Mouse (Mus musculus) cerebellum, adult 11-12 months (tissue): ENCODE results near the gene Osbp2.
"Not testable (repeated sequence)": the region's sequence is repeated elsewhere in the genome, so short reads cannot be mapped to it uniquely, and the experiment has no call there.

Source experiments
- DNase-seq: peaks from one replicate; pipeline ENCODE4 v3.0.0; 2022

Osbp2 gene

DNA sequence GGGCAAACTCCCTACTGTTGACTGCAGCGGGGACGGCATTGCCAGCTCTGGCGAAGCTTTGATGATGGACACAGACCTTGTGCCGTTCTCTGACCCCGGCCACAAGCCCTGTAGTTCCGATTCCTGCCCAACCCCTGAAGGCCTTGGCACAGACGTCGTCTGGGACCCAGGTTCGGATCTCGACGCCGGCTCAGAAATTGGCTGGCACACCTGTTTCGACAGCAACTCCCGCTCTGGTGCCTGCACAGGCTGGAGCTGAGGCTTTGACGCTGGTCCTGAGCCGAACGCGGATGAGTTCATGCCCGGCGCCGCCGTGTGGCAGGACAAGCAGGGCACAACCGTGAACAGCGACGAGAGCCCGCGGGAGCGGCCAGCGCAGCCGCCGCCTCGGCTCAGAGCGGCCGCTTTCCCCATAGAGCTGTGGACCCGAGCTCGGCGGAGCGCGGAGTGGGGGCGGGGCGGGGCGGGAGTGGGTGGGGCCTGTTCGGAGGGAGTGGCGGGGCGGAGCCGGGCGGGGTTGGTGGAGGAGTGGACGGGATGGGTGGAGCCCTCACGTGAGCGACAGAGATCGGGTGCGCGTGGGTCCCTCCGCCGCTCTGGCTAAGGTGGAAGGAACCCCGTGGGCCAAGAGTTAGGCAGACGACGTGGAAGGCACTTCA, at the start of gene Osbp2:
TSS of gene Osbp2 (minus strand) at position 450 of the 659 bp plus-strand sequence.
- peak; percentile 92 for DNase-seq

GRCm38 (mm10) chr11:3912875-3913271, 49.2 kb upstream of the Osbp2 start:
- DNase-seq, result peak; percentile 68

DNA sequence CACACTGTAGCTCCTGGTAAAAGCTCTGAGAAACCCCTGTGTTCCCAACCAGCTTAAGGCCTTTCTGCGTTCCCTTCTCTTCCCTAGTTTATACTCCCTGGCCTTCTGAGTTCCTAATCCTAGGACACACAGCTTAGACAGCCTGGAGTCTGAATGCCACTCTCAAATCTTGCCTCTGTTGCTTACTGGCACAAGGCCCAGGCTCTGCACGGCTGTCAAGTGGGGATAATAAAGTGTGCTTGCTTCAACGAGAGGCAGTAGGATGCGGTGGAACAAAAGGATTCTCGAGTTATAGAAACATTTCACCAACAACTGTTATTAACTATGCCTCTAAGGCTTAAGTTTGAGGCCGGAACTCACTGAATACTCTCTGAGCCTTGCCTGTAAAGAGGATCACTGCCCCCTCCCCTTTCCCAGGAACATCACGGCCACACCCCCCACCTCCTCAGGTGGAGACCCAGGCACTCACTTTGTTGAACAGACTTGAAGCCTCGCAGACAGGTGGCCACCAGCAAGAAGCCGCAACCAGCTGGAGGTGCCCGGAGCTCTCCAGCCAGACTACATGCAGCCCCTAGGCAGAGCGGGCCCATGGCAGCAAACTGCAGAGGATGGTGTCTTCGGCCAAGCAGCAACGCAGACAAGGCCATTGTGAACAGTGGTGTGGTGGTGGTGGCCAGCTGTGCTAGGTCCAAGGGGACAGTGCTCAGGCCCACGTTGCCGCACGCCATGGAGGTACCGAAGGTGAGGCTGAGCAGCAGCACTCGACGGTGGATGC, 48.6 kb upstream of the Osbp2 start:
- DNase-seq, result no peak

DNA sequence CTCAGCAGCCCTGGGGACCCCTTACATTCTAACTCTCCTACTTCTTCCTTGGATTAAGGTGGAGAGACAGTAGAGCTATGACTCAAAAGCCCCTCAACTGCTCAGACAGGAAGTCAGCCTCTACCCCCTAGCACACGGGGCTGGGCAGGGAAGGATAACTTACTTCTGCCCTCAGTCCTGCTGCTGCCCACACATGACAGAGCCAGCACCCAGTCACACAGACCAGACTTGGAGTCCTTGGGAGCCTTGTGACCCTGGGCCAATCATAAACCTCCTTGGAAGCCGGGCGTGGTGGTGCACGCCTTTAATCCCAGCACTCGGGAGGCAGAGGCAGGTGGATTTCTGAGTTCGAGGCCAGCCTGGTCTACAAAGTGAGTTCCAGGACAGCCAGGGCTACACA, 47.7 kb upstream of the Osbp2 start:
- not testable (repeated sequence) for DNase-seq

DNA sequence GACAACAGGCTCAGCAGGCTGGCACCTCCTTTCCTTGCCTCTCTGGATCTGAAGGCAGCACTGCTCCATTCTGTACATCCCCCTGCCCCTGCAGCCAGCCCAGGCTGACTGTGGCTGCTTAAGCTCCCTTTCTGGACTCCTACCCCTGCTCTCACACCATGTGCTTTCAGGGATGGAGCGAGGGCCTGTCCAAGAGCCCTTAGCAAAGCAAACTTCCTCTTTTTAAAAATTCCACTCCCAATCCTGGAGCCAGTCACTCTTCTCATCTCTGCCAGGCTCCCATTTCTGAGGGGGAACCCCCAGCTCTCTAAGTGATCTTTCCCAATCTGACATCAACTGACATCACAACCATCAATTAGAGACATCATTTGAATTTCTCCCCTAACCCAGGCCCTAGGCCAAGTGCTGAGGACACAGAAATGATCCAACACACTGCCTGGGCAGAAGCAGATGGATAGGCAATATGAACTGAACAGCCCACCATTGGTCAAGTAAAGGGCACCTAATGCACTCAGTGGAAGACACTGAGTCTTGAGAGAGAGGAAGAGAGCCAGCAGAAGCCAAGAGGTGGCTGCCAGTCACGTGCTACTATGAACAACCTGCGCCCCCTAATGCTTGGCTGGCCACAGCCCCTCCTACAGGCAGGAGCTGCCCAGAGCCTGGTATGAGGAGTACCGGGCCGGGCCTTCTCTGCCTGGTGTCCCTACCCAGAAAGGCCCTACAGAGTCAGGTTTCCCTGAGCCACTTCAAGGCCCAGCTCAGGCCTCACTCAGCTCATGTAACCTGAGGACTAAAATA, 47.0 kb upstream of the Osbp2 start:
- DNase-seq, result no peak

- DNase-seq, result no peak
These were observed 45.5 kb upstream of the Osbp2 start for GRCm38 (mm10) chr11:3909236-3909635.

DNA sequence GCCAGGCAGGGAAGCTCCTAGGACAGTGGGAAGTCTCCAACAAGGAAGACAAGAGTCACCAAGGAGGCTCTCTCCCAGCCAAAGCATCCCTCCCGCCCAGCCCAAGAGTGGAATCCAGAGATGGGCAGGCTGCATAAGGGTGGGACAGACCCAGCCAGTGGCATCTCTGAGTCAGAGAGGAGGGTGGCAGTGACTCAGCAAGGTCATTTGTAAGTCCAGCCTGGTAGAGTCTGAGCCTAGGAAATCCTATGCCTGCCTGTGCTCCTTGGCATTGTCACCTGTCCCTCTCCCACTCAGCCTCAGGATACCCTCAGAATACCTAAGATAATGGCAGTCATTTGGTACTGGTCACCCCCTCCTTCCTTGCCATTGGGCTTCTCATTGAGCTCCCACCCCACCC, 41.7 kb upstream of the Osbp2 start:
- no peak for DNase-seq

DNA sequence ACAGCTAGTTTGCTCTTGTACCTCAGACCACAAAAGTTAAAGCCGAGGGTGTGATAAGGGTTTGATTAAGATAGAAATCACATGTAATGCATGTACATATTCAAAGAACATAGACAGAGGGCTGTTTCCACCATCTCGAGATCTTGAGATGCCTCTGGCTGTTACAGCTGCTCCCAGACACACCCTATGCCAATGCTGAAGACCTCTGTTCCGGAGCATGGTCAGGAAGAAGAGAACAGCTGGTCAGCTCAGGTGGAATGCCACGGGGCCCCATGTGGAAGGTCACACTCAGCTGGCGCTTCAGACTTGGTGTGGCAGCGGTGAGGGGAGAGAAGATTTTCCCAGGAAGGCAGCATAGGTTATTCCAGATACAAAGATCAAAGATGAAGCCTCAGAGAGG, 41.0 kb upstream of the Osbp2 start:
- no peak for DNase-seq

DNA sequence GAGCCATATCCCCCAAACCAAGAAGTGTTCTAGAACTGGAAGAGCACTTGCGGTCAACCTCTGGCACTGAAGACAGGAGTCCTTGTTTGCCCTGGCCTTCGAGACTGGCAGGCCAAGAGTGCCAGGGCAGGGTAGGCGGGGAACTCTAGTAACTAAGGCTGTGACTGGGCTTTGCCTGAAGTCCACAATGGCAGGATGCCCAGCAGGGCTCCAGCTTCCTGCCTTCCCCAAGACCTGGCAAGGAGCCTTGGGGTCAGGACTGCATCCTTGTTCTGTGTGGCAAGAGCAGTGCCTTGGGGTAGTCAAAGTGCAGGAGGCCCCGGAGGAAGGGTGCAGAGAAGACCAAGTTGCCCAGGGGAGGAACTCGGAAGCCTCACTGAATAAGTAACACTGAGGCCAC, 39.3 kb upstream of the Osbp2 start:
- peak; percentile 61 for DNase-seq

DNA sequence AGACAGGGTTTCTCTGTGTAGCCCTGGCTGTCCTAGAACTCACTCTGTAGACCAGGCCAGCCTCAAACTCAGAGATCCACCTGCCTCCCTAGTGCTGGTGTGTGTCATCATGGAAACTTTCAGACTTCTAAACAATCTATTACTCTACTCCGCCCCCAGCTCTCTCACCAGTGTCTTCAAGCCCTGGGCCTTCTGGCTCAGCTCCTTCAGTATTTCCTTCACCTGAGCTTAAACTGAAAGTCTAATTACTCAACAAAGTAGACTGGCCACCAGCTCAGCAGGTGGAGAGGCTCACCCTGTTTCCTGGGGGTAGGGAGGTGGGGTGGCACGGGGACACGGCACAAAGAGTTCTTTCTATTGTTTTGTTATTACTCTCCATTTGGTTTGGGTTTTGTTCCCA, 38.8 kb upstream of the Osbp2 start:
- DNase-seq, result no peak

GRCm38 (mm10) chr11:3900296-3900695, 36.6 kb upstream of the Osbp2 start:
- no peak for DNase-seq

DNA sequence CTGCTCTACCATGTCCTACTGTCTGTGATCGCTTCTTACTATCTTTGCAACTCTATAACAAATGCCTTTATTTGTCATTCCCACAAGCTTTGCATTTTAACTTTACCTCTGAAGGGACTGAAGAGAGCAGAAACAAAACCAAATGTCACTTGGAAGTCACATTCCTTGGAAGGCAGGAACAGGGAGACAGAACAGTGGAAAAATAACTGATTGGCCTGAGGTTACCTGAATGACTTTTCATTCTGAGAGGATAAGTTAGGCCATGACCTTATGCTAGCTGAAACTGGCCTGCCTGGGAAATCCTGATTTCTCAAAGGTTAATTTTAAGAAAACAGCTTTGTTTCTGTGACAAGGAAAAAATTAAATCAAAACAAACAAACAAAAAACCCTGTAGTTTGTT, 32.2 kb upstream of the Osbp2 start:
- no peak for DNase-seq

GRCm38 (mm10) chr11:3895458-3895857, 31.8 kb upstream of the Osbp2 start:
- DNase-seq, result no peak

DNA sequence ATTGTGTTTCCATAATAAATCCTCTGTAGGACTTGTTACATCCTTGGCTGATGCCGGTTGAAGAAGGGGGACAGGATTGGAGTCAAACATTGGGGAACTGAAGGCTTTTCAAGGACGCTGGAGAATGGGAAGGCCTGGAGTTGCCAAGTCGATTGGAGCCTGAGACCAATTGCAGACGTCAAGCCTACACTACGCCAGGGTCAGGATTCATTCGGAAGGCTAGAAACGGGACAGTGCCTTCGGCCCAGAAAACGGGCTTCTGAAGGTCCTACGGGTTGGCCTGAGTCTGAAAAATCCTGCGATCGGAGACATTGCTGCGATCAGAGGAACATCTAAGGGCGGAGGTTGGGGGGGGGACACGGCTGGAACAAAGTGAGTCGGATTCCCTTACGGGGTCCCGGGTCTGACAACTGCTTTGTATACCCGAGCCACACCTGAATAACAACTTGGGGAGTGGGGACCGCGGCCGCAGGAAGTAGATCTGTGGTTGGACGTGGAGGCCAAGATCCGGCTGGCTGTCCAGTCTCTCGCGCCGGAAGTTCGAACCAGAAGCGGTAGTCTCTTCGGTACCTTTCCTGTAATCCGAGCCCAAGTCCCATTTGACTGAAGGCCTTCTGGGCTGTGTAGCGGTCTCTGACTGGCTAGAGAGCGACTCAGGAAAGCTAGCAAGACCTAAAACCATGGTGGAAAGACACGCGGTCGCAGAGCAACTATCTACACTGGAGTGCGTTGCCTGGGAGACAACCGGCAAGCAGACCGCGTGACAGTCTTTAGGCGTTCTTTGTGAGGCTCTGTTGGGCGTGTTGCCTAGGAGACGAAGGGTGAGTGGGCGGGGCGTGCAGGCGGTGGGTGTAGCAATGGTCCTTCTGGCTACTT, 30.9 kb upstream of the Osbp2 start, which contains the start of the genes 4921536K21Rik and Dusp18:
TSS of gene 4921536K21Rik (minus strand) at position 693 of the 876 bp plus-strand sequence.
TSS of gene Dusp18 (plus strand) at position 835 of the 876 bp plus-strand sequence.
- DNase-seq, result peak; percentile 58

GRCm38 (mm10) chr11:3893970-3894369, 30.3 kb upstream of the Osbp2 start:
- DNase-seq, result no peak

GRCm38 (mm10) chr11:3887331-3887730, 23.6 kb upstream of the Osbp2 start:
- no peak for DNase-seq

GRCm38 (mm10) chr11:3883711-3884110, 20.0 kb upstream of the Osbp2 start:
- DNase-seq, result no peak

GRCm38 (mm10) chr11:3879836-3880235, 16.1 kb upstream of the Osbp2 start:
- DNase-seq, result peak; percentile 69

GRCm38 (mm10) chr11:3878660-3879059, 15.0 kb upstream of the Osbp2 start:
- DNase-seq, result no peak

GRCm38 (mm10) chr11:3876419-3876818, 12.7 kb upstream of the Osbp2 start:
- DNase-seq, result peak; percentile 58

DNA sequence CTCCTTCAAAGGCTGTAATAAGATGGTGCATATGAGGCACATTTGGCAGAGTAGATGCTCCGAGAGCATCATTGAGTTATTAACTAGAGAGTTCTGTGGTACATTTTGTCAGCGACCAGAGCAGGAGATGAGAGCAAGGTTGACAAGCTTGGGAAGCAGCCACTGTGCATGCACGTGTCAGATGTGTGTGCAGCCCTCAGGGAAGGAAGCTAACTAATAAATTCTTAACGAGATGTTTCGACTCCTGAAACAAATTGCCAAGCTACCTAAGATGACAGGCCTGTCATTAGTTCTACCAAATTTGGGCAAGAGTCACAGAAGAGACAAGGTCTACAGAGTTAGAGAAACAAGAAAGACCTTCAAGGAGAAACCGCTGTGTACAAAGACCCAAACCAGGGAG, 640 bp upstream of the Osbp2 start:
- no peak for DNase-seq

GRCm38 (mm10) chr11:3862661-3863453, 846 bp downstream of the Osbp2 start:
- DNase-seq, result peak; percentile 69
